Mouse (Mus musculus) A20 (cell line): Measurements from ENCODE around the gene Cabin1.
A peak's percentile ranks its signal among the peaks of the same experiment; 100 is the strongest.
"Not testable (repeated sequence)": the region's sequence is repeated elsewhere in the genome, so short reads cannot be mapped to it uniquely, and the experiment has no call there.

ENCODE experiments used
- DNase-seq: peaks from one replicate; pipeline ENCODE4 v3.0.0-alpha.2; 2011; ENCODE audit warnings: low read depth, low spot score

The Cabin1 gene

DNA sequence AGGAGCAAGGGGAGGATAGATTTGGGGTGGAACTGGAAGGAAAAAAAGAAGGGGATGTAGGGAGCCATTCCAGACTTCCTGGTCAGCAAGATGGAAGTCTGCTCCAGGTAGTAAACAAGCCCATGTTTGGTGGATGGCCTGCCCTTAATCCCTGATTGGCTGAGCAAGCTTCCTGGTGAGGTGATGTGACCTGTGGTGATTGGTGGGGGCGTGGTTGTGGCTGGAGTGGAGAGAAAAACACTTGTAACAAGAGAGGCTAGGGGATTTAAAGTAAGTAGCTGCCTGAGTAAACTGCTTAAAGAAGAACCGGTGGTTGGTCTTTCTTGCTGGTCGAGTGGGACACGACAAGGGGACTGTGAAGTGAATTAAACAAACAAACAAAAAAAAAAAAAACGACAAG, 3.6 kb upstream of the Cabin1 start:
- not testable (repeated sequence) for DNase-seq

DNA sequence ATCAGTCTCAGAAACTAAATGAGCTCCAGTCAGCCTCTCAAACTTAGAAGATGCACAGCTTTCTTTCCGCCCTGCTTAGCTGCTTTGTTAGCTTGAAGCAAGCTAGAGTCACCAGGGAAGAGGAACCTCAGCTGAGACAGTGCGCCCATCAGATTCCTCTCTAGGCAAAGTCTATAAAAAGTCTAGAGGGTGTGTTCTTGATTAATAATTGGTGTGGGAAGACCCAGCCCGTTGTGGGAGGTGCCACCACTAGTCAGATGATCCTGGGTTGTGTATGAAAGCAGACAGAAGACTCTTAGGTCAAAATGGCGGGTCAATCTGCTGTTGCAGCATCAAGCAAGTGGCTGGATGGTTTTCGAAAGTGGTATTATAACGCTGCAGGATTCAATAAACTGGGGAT, 2.7 kb upstream of the Cabin1 start:
- DNase-seq: no peak

DNA sequence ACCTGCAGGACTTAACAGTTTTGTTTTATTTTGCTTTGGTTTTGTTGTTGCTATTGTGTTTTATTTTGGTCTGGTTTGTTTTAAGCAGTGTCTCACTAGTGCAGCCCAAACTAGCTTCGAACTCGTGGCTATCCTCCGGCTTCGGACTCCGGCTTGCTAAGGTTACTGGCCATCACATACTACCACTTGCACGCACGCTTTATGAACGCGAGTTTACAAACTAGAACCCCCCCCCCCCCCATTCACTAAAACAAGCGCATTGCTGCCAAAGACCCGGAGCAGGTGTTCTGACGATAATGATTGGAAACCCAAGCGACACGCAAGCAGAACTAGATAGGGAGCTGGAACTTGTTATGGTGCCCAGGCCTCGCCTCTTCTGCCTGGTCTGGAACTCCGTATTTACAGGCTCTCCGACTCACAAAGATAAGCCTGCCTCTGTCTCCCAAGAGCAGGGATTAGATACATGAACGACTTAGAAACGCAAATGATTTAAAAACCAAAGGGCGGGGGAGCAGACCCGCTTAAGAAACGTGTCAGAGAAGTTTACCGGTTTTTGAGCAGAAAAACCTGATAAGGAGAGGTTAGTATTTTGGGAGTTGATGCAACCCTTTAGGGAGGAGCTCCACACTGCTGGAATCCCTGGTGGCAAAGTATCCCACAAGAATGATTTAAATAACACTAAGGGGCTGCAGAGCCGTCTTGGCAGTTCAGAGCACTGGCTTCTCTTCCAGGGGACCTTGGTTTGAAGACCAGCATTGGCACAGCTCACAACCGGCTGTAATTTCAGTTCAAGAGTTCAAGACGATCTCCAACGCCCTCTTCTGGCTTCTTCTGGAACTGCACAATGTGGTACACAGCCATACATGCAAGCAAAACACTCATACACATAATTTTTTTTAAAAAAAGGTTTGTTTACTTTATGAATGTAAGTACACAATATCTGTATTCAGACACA, 655 bp upstream of the Cabin1 start:
- peak; percentile 95 for DNase-seq

DNA sequence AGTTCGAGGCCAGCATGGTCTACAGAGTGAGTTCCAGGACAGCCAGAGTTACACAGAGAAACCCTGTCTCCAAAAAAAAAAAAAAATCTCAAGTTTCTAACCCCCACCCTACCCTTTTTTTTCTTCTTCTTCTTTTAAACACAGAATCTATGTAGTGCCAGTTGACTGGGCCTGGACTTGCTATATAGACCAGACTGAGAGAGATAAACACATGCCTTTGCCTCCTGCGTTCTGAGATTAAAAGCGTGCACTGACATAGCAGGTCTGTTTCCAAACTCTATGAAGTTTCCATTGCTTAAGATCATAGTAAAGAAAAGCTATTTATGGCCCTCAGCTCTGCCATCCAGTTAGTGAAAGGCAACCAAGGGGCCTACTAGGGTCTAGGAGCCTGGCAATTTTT, 1.7 kb downstream of the Cabin1 start:
- DNase-seq: no peak

DNA sequence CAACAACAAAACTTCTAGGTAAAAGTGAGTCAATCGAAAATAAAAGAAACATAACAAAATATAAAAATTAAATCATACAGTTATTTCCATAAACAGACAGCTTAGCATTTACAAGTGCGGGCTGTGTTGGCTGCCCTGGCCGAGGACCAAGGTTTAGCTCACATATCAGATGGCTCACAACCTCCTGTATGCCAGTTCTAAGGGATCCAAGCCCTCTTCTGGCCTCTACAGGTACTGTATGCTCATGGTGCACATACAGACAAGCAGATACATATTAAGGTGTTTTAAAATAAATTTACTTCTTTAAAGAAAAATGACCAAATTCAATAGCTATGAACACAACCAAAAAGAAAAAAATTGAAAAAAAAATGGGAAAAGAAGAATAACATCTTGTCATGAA, 3.8 kb downstream of the Cabin1 start:
- no peak for DNase-seq

DNA sequence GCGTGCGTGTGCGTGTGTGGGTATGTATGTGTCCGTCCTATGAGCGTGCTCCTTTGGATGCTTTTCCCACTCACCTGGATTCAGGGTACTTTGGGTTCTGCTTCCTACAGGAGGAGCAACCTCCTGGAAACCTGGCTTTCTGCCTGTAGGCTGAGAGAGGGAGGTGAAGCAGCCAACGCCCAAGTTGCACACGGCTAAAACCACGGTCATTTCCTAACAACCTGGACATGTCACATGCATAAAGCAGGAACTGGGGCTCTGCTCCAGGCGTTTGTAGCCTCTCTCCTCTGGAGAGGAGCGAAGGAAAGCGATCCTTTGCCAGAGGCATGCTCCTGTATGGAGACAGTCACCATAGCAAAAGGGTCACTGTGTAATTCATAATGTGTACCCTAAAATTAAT, 7.4 kb downstream of the Cabin1 start:
- no peak for DNase-seq

DNA sequence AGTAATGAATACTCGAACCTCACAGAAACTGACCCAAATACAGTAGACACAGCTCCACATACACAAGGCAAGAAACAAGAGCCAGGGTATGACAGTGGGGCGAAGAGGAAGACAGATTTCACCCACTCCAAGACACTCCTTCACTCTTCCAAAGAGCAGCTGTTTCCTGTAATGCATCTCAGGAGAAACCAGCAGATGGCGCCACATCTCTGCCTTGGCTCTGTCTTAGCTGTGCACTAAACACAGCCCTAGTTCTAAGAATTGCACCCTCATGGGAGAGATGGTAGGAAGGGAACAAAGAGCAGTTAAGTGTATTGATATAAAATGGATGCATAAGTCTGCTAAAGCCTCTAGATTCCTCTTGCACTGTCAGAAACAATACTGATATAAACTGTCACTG, 20.1 kb downstream of the Cabin1 start:
- peak; percentile 74 for DNase-seq

DNA sequence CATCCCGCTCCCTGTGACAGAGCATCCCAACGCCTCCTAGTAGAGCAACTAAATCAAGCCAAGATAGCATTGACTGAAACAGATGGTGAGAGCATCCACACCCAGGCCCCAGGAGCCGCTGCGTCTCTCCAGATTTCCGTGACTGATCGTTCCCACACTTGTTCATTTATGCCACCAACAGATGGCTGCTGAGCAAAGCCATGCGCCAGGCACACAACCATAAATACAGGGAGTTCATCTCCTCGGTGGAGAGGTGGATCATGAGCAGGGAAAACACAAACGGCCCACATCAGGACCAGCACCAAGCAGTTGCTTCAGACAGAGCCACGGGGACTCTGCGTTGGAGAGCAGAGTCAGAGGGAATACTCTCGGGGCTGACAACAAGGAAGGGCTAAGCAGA, 20.8 kb downstream of the Cabin1 start:
- no peak for DNase-seq

DNA sequence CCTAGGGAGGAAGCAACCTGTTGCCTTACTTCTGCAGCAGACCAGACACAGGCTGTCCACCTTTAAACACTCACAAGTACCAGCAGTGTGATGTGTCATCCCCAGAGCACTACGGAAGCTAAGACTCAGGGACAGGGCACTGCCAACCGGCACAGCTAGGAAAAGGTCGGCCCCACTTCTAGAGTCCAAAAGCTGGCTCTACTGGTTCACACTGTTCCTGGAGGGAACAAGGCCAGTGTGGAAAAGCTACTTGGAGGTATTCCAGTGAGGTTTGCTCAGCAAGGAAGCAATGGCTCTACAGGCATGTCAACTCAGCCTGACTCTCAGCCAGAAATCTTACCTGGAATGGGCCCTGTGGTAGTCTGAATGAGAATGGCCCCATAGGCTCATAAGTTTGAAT, 23.3 kb downstream of the Cabin1 start:
- DNase-seq: no peak

DNA sequence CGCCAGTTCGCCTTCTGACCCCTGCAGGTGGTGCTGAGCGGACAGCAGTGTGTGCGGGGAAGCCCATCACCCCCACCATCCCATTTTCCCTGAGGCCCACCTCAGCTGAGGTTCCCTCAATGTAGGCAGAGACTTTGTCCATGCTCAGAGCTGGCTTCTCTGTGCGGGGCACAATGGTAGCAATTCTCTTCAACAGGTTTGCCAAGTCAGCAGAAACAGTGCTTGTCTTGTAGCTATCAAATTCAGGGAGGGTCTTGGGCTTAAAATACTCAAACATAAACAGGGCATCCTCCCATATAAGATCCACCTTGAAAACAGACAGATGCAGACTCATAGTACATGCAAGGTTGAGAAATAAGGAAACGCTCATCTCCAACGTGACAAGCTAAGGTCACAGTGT, 38.7 kb downstream of the Cabin1 start:
- DNase-seq: no peak

DNA sequence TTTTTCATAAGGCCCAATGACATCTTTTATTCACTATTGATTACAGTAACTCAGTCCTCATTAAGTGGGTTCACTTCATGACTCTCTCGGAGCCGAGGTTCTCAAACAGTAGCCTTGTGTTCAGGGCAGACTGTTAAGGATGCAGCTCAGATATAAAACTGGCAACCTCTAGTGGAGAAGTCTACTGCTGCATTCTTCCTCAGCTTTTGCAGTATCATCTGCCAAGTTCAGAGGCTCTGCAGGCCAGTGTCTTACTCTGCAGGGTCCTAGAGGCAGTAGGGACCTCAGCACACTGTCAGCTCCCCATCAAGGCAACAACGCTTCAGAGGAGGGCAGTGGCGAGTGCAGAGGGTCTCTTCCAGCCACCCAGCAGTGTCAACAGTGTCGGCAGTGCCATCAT, 43.9 kb downstream of the Cabin1 start:
- no peak for DNase-seq

DNA sequence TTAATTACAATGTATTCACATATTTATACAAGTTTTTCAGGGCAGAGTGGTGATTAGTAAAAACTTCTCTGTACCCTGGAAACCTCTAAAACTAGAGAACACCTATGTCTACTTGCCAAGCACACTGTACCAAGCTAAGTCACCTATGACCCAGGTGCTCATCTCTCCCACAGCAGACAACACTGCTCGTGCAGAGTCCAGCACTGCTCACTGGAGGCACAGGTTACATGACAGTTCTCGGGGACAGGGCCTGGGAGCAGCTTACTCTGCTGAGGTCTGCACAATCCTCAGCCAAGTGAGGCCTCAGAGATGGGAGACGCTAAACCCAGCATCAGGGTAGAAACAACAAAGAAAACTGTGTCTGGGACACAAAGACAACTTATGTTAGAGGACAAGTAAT, 49.3 kb downstream of the Cabin1 start:
- DNase-seq: no peak

DNA sequence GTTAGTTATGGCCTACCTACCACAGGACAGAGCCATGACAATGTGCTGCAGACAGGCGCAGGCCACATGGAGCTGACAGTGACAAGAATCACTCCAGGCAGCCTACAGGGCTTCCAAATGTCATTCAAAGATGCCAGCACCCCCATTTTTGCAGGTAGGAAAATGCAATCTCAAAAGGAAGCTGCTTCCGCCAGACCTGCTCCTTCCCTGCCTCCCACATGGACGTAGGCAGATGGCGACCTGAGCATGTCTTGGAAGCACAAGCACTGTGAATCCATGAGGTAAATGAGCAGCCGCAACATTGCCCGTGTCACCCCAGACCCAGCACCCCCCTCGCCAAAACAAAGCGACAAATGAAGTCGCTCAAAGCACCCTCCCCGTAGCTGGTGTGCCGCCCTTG, 51.1 kb downstream of the Cabin1 start:
- no peak for DNase-seq

DNA sequence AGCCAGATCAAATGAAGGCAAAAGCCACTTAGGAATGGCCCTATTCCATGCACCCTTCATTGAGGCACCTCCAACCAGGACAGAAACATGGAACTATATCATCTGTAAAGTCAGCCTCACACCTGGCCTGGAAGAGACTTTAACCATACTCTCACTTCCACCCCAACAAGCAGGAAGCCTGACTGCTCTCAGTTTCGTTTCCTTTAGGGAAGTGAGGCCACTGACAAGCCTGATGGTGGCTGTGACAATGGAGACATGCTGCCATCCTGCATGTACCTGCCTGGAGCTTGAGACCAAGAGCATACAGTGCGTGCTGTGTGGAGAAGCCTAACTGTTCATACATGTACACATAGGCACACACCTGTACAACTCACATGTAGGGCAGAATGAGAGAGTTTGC, 53.9 kb downstream of the Cabin1 start:
- peak; percentile 69 for DNase-seq

DNA sequence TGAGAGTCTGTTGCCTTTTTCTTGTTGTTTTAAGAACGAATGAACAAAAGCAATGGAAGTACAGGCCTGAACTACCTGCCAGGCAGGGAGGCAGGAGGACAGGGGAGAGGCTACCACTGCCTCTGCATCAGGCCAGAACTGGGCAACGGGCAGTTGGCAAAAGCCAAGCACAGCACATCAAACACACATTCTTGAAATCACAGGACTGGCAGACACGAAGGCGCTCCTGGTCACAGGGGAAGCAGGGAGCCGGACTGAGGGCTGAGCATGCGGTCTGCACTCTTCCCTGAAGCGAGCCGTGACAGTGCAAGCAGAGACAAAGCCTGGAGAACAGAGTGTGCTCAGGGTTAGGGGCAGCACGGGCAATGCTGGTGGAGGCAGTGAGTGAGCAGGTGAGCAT, 54.9 kb downstream of the Cabin1 start:
- no peak for DNase-seq

DNA sequence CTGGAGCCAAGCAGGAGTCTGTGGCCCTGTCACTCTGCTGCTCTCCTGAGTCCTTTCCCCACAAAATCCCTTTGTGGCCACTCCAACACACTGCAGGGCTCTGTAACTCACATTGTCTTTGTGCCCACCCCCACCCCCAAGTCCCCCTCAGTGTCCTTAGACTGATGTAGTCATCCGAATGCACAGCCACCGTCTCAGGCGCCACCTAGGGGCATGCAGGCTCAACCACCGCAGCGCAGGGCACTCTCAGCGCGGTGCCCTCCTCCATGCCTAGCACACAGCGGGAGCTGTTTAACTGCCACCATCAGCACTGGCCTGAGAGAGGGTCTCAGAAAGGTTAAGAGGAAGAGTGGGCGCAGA, 55.5 kb downstream of the Cabin1 start:
- no peak for DNase-seq

DNA sequence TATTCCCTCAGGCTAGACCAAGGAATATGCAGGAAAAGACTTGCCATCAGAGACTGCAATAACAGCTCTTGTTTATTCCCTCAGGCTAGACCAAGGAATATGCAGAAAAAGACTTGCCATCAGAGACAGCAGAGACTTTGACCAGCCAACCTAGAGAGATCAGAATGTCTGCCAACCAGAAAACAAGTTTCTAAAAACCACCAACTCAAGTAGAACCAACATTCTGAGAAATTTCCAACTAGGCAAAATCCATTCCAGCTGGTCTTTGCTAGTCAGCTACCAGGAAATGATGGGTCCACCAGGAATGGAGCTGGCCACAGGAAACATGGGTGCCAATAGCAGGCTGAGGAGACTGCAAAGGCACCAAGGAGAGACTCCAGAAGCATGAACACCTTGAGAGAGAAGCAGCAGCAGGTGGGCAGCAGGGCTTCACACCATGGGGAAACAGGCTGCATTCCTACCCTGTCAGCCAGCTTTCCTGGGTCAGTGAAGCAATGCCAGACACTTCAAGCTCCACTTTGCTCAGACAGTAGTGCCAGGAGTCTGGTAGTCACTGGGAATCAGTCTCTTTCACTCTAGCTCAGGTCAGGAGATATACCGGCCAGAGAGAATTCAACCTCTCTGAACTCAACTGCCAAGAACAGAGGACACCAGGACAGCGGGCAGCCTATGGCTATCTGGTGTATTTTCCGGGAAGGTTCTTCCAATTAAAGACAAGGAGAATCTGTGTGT, 56.1 kb downstream of the Cabin1 start:
- DNase-seq: no peak

DNA sequence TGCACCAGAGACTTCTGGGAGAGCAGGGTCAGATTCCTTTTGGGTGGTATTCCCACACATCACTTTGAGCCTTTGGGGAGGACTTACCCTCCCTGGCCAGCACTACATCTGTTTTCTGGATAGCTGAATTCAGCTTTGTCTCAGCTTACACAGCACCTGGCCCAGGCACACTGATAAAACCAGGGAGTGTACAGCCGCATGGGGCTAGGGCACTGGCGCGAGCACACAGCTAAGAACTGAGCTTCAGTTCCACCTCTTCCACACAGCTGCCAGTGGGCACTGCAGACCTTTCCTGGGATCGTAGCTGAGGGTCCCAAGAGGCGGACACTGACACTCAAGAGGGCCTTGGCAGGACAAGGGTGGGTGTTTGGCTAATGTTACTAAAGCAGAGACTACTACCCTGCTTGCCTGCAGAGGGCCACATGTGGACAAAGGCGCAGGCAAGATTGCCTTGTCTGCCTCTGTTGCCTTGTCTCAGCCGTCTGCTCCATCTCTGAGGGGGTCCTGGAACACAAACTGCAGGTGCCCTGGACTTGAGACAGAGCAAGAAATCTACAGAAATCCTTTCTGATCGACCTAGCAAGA, 57.4 kb downstream of the Cabin1 start:
- no peak for DNase-seq

DNA sequence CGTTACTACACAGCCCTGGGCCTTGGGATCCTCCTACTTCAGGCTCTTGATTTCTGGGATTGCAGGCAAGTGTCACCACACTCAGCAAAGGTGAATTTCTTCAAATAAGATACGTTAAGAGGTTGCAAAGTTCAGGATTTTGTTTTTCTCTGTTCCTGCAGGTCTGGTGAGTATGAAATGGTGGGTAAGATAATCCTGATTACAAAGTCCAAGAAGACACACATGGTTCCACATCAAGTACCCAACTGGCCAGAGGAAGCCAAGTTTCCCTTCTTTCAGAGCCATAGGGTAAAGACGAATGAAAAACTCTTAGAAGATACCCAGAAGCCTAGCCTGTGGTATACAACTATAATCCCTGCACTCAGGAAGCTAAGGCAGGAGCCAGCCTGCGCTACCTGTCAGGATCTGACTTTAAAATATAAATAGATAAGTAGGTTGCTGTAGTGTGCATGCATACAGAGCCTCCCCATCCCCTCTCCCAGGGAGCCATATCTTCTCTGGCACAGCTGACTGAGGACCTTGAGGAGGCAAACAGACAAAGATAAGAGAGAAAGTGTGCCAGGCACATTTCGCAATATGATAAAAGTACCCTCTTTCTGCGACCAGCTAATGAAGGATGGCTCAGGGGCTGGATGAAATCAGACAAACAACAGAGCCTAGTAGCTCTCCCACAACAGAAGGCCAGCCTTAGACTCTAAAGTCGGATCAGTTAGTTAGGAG, 58.3 kb downstream of the Cabin1 start:
- DNase-seq: no peak

DNA sequence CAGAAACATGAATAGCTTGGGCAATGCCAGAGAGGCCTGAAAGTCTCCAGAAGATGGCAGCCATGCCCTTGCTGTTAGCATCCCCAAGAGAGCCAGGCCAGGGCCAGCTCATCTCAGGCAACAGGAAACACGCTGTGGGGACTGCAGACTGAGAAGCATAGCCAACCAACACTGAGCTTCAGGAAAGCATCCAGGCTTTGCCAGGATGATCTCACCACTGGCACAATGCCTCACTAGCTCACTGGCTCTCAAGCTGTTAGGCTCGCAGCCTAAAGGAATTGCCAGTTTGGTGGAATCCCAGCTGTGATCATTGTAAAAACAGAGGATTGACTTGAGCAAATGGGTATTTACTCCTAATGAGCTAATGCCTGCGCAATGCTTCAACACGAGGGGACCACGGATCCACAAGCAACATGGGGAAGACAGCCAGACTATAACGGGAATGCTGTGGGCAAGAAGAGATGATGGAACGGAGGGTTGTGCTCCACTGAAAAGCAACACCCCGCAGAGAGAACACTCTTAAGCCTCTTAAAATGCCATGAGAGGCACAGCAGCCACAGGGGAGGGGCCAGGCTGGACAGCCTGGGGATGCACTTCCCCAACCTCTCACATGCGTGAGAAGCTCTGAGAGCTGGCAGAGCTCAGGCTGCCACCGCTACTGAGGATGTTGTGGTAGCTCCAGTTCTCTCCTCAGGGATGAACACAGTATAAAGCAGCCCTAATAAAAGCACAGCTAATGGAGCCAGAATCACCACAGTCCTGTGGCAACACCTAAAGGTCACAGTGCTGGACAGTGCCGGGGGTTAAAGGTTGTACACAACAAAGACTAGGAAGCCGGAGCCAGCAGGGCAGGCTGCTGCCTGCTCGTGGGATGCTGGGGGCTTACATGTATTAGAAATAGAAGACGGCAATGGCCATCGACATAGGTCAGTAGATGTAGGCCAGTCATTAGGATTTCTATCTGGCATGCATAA, 59.6 kb downstream of the Cabin1 start:
- no peak for DNase-seq

DNA sequence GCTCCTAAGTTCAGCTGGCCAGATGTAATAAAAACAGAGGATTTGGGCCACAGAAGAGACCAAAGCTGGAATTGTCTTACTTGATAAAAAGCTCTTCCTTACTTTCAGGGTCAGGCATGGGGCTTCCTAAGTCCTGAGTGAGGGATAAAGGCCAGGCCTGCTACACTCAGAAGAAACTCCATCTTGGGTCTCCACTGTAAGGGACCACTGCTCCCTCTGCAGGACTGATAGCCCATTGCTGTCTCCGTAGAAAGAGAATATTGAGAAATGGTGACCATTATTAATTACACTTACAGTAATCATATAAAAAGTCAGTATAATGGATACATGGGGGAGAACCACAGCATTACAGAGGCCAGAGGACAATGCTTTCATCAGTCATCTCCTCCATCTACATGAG, 60.6 kb downstream of the Cabin1 start:
- peak; percentile 10 for DNase-seq
